Mouse (Mus musculus) cerebellum, adult 11 months (tissue): ENCODE measurements at regions not wholly inside any gene's neighbourhood (a gene's known extent, or its start where the extent isn't known, plus 50 kb on each side); places are given as distances from the start of the nearest gene placed in this dataset.

Experiments used
- DNase-seq: peaks from one replicate; pipeline ENCODE4 v3.0.0; 2022

GRCm38 (mm10) chr15:74461935-74462334, 174.2 kb downstream of the Mroh4 start:
- DNase-seq = no peak

- DNase-seq = no peak
These were observed 176.7 kb downstream of the Mroh4 start for GRCm38 (mm10) chr15:74459345-74459975.

DNA sequence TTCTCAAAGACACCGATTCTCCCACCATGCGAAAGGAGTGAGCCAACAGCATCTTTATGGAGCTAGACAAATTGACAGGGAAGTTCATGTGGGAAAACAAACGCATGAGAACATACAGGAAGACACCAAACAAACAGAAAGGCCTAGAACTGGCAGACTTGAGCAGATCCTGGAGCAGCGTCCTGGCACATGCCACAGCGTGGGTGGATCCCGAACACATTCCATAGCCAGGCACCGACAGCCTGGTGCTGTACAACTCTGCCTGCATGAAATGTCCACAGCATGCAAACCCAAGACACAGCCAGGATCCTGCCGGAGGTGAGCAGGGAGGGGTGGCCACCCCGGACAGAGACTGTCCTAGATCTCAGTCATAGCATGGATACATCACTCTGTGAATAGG, 177.2 kb downstream of the Mroh4 start:
- peak; percentile 51 for DNase-seq

- no peak for DNase-seq
These were observed 178.2 kb downstream of the Mroh4 start for GRCm38 (mm10) chr15:74457965-74458364.

GRCm38 (mm10) chr15:74456675-74457040, 179.5 kb downstream of the Mroh4 start:
- no peak for DNase-seq

- no peak for DNase-seq
These were observed 180.1 kb downstream of the Mroh4 start for GRCm38 (mm10) chr15:74455921-74456674.

DNA sequence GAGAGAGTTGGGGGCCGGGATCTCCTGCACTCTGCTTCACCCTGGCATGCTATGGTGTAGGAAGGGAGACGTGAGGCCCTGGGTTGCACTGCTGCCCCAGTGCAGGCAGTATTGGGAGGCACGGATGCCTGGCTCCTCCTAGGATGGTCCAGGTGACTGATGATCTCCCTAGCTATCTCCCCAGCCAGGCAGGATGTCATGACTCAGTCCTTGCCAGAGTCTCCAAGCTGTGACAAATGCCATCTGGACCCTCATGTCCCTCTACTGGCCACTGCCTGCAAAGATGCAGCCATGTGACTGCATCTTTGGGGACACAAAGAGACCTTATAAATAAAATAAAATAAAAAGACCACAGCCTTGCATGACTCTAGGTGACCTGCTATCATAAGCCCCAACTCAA, 181.6 kb downstream of the Mroh4 start:
- peak; percentile 55 for DNase-seq

DNA sequence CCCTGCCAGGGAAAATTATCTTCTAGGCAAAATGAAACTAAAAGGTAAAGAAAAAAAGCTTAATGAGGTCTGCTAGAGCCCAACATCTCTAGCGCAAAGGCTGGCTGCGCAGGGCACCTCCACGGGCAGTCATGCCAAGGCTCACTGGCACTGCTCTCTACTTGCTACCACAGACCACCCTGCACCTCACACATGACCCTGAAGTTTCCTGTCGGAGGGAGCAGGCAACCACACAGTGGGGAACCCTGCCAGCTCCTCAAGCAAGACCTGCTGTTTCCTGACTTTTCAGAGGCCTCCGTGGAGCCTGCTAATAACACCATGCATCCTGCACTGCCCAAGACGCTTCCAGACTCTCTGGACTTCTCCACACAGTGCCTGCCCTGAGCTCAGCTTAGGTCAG, 182.3 kb downstream of the Mroh4 start:
- DNase-seq = no peak

GRCm38 (mm10) chr15:74452426-74452825, 183.7 kb downstream of the Mroh4 start:
- peak; percentile 42 for DNase-seq

DNA sequence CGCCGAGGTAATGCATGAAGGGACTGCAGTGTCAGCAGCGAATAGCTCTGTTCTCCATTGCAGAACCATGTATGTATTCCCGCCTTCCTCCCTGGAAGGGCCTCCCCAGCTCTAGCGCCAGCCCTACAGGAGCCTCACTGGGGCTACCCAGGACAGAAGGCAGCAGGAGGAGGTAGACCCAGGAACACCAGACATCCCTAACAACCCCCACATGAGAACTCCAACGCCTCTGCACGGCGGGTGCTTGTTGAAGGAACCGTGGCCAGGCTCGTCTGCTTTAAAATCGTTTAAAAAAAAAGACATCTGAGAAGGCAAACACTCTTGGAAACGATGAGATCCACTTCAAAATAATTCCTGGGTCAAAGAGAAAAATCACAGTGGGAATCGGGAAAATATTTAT, 194.3 kb downstream of the Mroh4 start:
- no peak for DNase-seq

GRCm38 (mm10) chr15:74426989-74427388, 209.2 kb downstream of the Mroh4 start:
- DNase-seq = no peak

- DNase-seq = peak; percentile 12
These were observed 213.2 kb downstream of the Mroh4 start for GRCm38 (mm10) chr15:74423001-74423400.

- DNase-seq = no peak
These were observed 215.6 kb downstream of the Mroh4 start for GRCm38 (mm10) chr15:74420550-74420949.

GRCm38 (mm10) chr15:74418635-74419034, 217.5 kb downstream of the Mroh4 start:
- DNase-seq = no peak

GRCm38 (mm10) chr15:74413217-74413616, 222.9 kb downstream of the Mroh4 start:
- DNase-seq = no peak

DNA sequence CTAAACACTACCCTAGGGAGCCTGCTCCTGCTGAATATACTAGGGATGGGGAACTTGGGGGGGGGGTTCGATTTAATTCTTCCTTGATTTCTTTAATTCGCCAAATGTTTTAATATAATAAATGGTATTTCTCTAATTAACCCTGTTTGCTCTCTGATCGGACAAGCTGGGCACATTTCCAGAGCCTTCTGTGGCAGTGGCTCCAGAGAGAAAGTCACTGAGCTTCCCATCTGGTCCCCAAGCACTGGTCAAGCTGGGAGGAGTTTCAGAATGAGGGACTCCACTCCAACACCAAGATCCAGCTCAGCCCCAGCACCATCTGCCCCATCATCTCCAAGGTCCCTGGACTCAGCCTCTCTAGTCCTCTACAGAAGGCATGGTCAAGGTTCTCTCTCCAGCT, 223.9 kb downstream of the Mroh4 start:
- DNase-seq = no peak

- no peak for DNase-seq
These were observed 225.1 kb downstream of the Mroh4 start for GRCm38 (mm10) chr15:74411097-74411496.

DNA sequence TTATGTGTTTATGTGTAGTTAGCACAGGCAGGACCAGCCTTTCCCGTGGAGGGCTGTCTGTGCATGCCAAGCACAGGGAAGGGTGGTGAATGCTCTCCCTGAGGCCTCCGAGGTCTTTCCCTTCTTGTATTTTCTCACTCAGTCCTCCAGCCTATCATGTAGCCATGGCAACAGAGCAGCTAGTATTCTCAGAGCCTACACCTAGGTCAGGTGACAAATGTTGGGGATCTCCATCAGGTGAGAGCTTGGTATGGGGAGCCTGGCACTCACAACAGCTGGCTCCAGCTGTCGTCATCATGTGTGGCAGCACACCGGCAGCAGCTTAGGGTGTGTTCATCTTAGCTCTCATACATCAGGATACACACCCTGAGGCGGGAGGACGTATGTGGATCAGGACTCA, 231.3 kb downstream of the Mroh4 start:
- DNase-seq = no peak

GRCm38 (mm10) chr15:74401275-74401674, 234.9 kb downstream of the Mroh4 start:
- no peak for DNase-seq

DNA sequence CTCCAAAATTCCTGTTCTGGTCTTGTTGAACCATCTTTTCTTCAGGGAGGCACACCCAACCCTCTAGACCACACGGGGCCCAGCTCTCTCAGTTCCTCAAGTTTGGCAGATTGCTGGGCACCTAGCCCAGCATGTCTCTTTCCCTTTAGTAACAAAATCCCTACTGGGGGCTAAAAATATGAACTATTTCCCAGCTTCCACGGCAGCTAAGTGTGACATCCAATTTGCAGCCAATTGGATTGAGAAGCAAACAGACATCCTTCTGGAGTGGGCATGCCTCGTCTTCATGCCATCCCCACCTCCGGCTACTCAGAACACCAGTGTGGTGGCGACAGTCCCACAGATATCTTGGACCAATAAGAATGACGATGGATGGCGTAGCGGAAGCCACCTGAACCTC, 240.1 kb downstream of the Mroh4 start:
- DNase-seq = no peak

DNA sequence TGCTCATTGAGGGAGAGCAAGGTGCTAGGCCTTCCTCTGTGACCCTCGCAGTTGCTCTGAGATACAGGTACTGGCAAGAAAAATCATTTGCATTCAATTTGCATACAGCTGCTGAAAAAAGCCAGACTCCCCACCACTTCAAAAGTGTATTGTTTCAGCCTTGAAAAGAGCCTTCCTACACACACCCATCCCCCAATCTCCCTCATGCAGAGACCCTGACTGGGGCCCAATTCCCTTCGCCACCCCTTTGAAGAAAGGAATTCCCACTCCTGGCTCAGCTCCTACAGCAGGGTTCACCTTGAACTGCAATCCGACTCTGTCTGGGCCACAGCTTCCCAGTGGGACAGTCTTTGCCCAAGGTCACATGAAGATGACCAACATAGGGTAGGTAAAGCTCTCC, 248.6 kb downstream of the Mroh4 start:
- no peak for DNase-seq

GRCm38 (mm10) chr15:74382556-74382955, 253.6 kb downstream of the Mroh4 start:
- DNase-seq = no peak

DNA sequence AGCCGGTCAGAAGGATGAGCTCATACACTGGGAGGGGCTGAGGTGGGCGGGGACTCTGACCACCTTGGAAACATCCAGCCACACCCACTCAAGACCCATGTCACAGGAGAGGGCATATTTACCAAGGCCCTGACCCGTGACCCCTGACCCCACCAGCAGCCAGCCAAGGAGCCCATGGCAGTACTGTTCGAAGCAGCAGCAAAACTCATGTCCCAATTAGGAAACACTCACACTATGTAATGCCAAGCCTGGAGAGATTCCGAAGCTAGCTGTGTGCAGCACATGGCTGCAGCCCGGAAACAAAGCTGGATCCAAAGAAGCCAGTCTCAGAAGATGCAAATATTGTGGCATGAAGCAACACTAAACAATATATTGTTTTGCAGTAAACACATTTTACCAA, 256.8 kb downstream of the Mroh4 start:
- no peak for DNase-seq

DNA sequence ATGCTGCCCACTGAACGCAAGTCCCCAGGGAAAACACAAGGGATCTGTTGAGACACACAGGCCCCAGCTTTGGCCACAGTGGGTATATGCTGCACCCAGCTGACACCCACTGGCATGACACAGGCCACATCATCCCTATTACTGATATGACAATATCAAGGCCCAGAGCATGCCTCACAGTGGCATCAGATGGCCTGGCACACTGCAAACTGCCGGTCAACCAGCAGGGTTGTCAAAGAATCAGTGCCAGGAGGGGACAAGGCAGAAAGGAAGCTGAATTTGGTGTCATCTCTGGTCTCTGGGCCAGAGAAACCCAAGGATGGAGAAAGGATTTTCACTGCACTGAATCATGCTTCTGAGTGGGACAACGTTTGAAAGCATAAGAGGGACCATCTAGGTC, 266.7 kb downstream of the Mroh4 start:
- DNase-seq = no peak

DNA sequence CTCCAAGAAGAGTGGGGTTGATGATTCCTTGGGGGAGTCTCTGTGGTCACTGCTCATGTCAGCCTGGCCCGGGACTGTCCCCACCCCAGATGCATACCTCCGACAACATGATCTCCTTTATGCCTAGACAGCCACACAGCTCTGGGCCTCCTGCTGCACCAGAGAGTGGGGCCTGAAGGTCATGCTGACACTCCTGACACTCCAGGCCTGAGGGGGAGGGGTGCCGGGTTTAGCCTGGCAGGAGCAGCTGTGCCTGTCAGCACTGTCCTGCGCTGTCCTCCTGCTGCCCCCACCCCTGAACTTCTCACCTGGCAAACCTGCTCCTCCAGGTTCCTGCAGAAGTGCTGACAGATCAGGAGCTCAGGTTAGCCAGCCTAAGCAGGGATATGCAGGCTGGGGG, 288.2 kb downstream of the Mroh4 start:
- DNase-seq = no peak
